Mouse (Mus musculus): Measurements from ENCODE around the gene Cops2. TPM values are rescaled to one million over a fixed set of nuclear protein-coding genes. Genes with fewer than 3 reads are reported as not detected.

Gene Cops2
- polyA plus RNA-seq, 1 experiment from 2014 or later, result 96.6 TPM

GRCm38 (mm10) chr2:125805826-125806225 lies 53.1 kb downstream of the Cops2 start:
- Histone ChIP-seq H3K9ac (ENCODE audit: low read depth, low read length) (no peak overlapping the region), H3K9me3 (ENCODE audit: control insufficient read depth, low read length) (no peaks in the 10 kb centered on the region), H3K4me1 (ENCODE audit: control insufficient read depth, insufficient read depth, low read length) (no peaks in the 10 kb centered on the region), H3K4me3 (ENCODE audit: low read length) (no peak overlapping the region), H3K36me3 (ENCODE audit: control insufficient read depth, insufficient read depth, low read length) (no peaks in the 10 kb centered on the region), H3K27me3 (ENCODE audit: control insufficient read depth, insufficient read depth, low read length) (no peaks in the 10 kb centered on the region), H3K27ac (ENCODE audit: low read depth, low read length) (no peak overlapping the region), H3K4me2 (replicated peaks; ENCODE audit: low read depth, low read length) (no peak overlapping the region)
- ATAC-seq (ENCODE audit: low FRiP score, low TSS enrichment), result no peak
- 50% methylated on average over 1 of the region's 1 CpGs for WGBS

GRCm38 (mm10) chr2:125801947-125802346 lies 57.0 kb downstream of the Cops2 start:
- H3K36me3 ChIP-seq (ENCODE audit: control insufficient read depth, insufficient read depth, low read length), result no peaks in the 10 kb centered on the region
- WGBS, result 87% methylated on average over 4 of the region's 4 CpGs
- no peak for ATAC-seq (ENCODE audit: low FRiP score, low TSS enrichment)
- H3K4me1 ChIP-seq (ENCODE audit: control insufficient read depth, insufficient read depth, low read length), result 0 out of 2 replicates have a peak, but pooled peaks cover 2% of the 10 kb centered on the region
- no peaks in the 10 kb centered on the region for H3K9me3 ChIP-seq (ENCODE audit: control insufficient read depth, low read length)
- no peaks in the 10 kb centered on the region for H3K27me3 ChIP-seq (ENCODE audit: control insufficient read depth, insufficient read depth, low read length)
- H3K4me3 ChIP-seq (ENCODE audit: low read length), result no peak overlapping the region
- no peak overlapping the region for H3K9ac ChIP-seq (ENCODE audit: low read depth, low read length)
- no peak overlapping the region for H3K27ac ChIP-seq (ENCODE audit: low read depth, low read length)
- no peak overlapping the region for H3K4me2 ChIP-seq (replicated peaks; ENCODE audit: low read depth, low read length)

- WGBS, result 48% methylated on average over 8 of the region's 8 CpGs
- Histone ChIP-seq H3K4me3 (ENCODE audit: low read length) (no peak overlapping the region), H3K27ac (ENCODE audit: low read depth, low read length) (no peak overlapping the region), H3K9me3 (ENCODE audit: control insufficient read depth, low read length) (no peaks in the 10 kb centered on the region), H3K4me1 (ENCODE audit: control insufficient read depth, insufficient read depth, low read length) (0 out of 2 replicates have a peak, but pooled peaks cover 2% of the 10 kb centered on the region), H3K36me3 (ENCODE audit: control insufficient read depth, insufficient read depth, low read length) (no peaks in the 10 kb centered on the region), H3K27me3 (ENCODE audit: control insufficient read depth, insufficient read depth, low read length) (no peaks in the 10 kb centered on the region), H3K4me2 (replicated peaks; ENCODE audit: low read depth, low read length) (no peak overlapping the region), H3K9ac (ENCODE audit: low read depth, low read length) (no peak overlapping the region)
- ATAC-seq (ENCODE audit: low FRiP score, low TSS enrichment), result no peak
These were observed 57.9 kb downstream of the Cops2 start for GRCm38 (mm10) chr2:125801038-125801437.

- 57% methylated on average over 4 of the region's 4 CpGs for WGBS
- H3K36me3 ChIP-seq (ENCODE audit: control insufficient read depth, insufficient read depth, low read length), result no peaks in the 10 kb centered on the region
- H3K9ac ChIP-seq (ENCODE audit: low read depth, low read length), result no peak overlapping the region
- no peaks in the 10 kb centered on the region for H3K27me3 ChIP-seq (ENCODE audit: control insufficient read depth, insufficient read depth, low read length)
- no peak overlapping the region for H3K27ac ChIP-seq (ENCODE audit: low read depth, low read length)
- no peak for ATAC-seq (ENCODE audit: low FRiP score, low TSS enrichment)
- H3K4me2 ChIP-seq (replicated peaks; ENCODE audit: low read depth, low read length), result no peak overlapping the region
- H3K4me1 ChIP-seq (ENCODE audit: control insufficient read depth, insufficient read depth, low read length), result 0 out of 2 replicates have a peak, but pooled peaks cover 2% of the 10 kb centered on the region
- H3K4me3 ChIP-seq (ENCODE audit: low read length), result no peak overlapping the region
- H3K9me3 ChIP-seq (ENCODE audit: control insufficient read depth, low read length), result no peaks in the 10 kb centered on the region
These were observed 58.5 kb downstream of the Cops2 start for GRCm38 (mm10) chr2:125800428-125800827.

DNA sequence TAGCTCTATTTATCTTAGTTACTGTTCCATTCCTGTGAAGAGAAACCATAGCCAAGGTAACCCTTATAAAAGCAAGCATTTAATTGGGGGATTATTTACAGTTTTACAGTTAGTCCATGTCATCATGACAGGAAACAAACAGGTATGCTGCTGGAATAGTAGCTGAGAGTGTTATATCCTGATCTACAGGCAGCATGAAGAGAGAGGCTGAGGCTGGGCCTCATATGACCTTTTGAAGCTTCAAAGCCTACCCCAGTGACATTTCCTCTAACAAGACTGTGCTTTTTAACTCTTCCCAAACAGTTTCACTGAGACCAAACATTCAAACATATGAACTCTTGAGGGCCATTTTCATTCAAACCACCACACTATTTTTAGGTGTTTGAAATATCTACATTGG lies 61.1 kb downstream of the Cops2 start:
- no peak overlapping the region for H3K9ac ChIP-seq (ENCODE audit: low read depth, low read length)
- no peaks in the 10 kb centered on the region for H3K36me3 ChIP-seq (ENCODE audit: control insufficient read depth, insufficient read depth, low read length)
- ATAC-seq (ENCODE audit: low FRiP score, low TSS enrichment), result no peak
- H3K4me1 ChIP-seq (ENCODE audit: control insufficient read depth, insufficient read depth, low read length), result peaks cover 8% of the 10 kb centered on the region; the same call in 1 of the 2 replicates
- H3K9me3 ChIP-seq (ENCODE audit: control insufficient read depth, low read length), result no peaks in the 10 kb centered on the region
- H3K27ac ChIP-seq (ENCODE audit: low read depth, low read length), result no peak overlapping the region
- no peaks in the 10 kb centered on the region for H3K27me3 ChIP-seq (ENCODE audit: control insufficient read depth, insufficient read depth, low read length)
- H3K4me2 ChIP-seq (replicated peaks; ENCODE audit: low read depth, low read length), result no peak overlapping the region
- H3K4me3 ChIP-seq (ENCODE audit: low read length), result no peak overlapping the region

- WGBS, result 79% methylated on average over 2 of the region's 2 CpGs
- H3K4me3 ChIP-seq (ENCODE audit: low read length), result no peak overlapping the region
These were observed 63.8 kb downstream of the Cops2 start for GRCm38 (mm10) chr2:125795118-125795517.

DNA sequence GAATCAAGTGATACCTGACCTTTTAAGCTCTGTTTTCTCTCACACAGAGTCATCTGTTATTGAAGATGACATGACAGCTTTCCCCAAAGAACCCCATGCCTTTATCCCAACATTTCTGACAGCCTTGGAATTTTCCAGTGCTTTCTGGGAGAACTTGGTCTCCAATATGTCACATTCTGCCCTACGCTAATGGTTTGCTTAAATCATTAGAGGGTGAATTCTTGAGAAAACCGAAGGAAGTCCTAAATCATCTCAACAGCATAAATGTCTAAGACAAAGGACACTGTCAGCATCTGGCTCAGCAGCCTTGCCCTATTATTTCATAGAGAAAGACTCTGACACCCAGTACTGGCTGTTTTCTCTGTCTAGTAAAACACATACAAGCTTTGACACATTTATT lies 64.8 kb downstream of the Cops2 start:
- Histone ChIP-seq H3K9ac (ENCODE audit: low read depth, low read length) (no peak overlapping the region), H3K9me3 (ENCODE audit: control insufficient read depth, low read length) (no peaks in the 10 kb centered on the region), H3K4me1 (ENCODE audit: control insufficient read depth, insufficient read depth, low read length) (peaks cover 5% of the 10 kb centered on the region; the same call in 1 of the 2 replicates), H3K27ac (ENCODE audit: low read depth, low read length) (no peak overlapping the region), H3K4me3 (ENCODE audit: low read length) (no peak overlapping the region), H3K4me2 (replicated peaks; ENCODE audit: low read depth, low read length) (no peak overlapping the region), H3K36me3 (ENCODE audit: control insufficient read depth, insufficient read depth, low read length) (no peaks in the 10 kb centered on the region), H3K27me3 (ENCODE audit: control insufficient read depth, insufficient read depth, low read length) (no peaks in the 10 kb centered on the region)
- ATAC-seq (ENCODE audit: low FRiP score, low TSS enrichment), result peak; percentile 16; the same call in 1 of the 2 replicates
- WGBS, result 39% methylated on average over 2 of the region's 2 CpGs

More at GRCm38 (mm10) chr2:125795118-125795517, 63.8 kb downstream of the Cops2 start:
- Histone ChIP-seq H3K4me2 (replicated peaks; ENCODE audit: low read depth, low read length) (no peak overlapping the region), H3K4me1 (ENCODE audit: control insufficient read depth, insufficient read depth, low read length) (peaks cover 6% of the 10 kb centered on the region; the same call in 1 of the 2 replicates), H3K27me3 (ENCODE audit: control insufficient read depth, insufficient read depth, low read length) (no peaks in the 10 kb centered on the region), H3K27ac (ENCODE audit: low read depth, low read length) (no peak overlapping the region), H3K9ac (ENCODE audit: low read depth, low read length) (no peak overlapping the region), H3K9me3 (ENCODE audit: control insufficient read depth, low read length) (no peaks in the 10 kb centered on the region), H3K36me3 (ENCODE audit: control insufficient read depth, insufficient read depth, low read length) (no peaks in the 10 kb centered on the region)
- no peak for ATAC-seq (ENCODE audit: low FRiP score, low TSS enrichment)

DNA sequence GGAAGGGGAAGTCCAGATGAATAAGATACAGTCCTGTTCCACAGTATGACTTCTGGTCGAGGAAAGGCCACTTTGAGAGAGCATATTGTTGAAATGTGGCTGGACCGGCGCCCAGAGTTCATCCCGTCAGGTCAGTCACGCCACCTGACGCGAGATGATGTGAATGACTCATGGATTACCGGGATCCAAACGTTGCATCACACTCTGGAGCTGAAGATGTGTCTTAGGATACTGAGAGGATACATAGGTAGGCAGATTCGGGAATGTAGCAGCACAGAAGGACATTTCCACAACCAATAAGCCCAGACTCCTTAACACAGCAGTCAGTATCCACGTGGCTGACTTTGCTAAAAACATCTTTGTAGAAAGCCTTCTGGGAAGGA lies 66.1 kb downstream of the Cops2 start:
- no peak for ATAC-seq (ENCODE audit: low FRiP score, low TSS enrichment)
- 90% methylated on average over 11 of the region's 11 CpGs for WGBS
- H3K27ac ChIP-seq (ENCODE audit: low read depth, low read length), result no peak overlapping the region

GRCm38 (mm10) chr2:125792144-125792878 lies 66.6 kb downstream of the Cops2 start:
- no peak overlapping the region for H3K9ac ChIP-seq (ENCODE audit: low read depth, low read length)
- H3K4me2 ChIP-seq (replicated peaks; ENCODE audit: low read depth, low read length), result no peak overlapping the region
- WGBS, result 76% methylated on average over 2 of the region's 2 CpGs
- H3K27me3 ChIP-seq (ENCODE audit: control insufficient read depth, insufficient read depth, low read length), result no peaks in the 10 kb centered on the region
- no peaks in the 10 kb centered on the region for H3K9me3 ChIP-seq (ENCODE audit: control insufficient read depth, low read length)
- no peaks in the 10 kb centered on the region for H3K36me3 ChIP-seq (ENCODE audit: control insufficient read depth, insufficient read depth, low read length)
- no peak overlapping the region for H3K4me3 ChIP-seq (ENCODE audit: low read length)
- H3K4me1 ChIP-seq (ENCODE audit: control insufficient read depth, insufficient read depth, low read length), result peaks cover 5% of the 10 kb centered on the region; the same call in 1 of the 2 replicates
- no peak for ATAC-seq (ENCODE audit: low FRiP score, low TSS enrichment)
- H3K27ac ChIP-seq (ENCODE audit: low read depth, low read length), result no peak overlapping the region

More for the DNA sequence above, 66.1 kb downstream of the Cops2 start:
- Histone ChIP-seq H3K4me2 (replicated peaks; ENCODE audit: low read depth, low read length) (no peak overlapping the region), H3K4me1 (ENCODE audit: control insufficient read depth, insufficient read depth, low read length) (peaks cover 5% of the 10 kb centered on the region; the same call in 1 of the 2 replicates), H3K4me3 (ENCODE audit: low read length) (no peak overlapping the region), H3K27me3 (ENCODE audit: control insufficient read depth, insufficient read depth, low read length) (no peaks in the 10 kb centered on the region), H3K9ac (ENCODE audit: low read depth, low read length) (no peak overlapping the region), H3K9me3 (ENCODE audit: control insufficient read depth, low read length) (no peaks in the 10 kb centered on the region), H3K36me3 (ENCODE audit: control insufficient read depth, insufficient read depth, low read length) (no peaks in the 10 kb centered on the region)
